Mouse (Mus musculus) urinary bladder, postnatal 4 days (tissue): ENCODE data around the gene Fgfr2.
A peak's percentile ranks its signal among the peaks of the same experiment; 100 is the strongest.

Experiments used
- DNase-seq, 2 experiments: peaks; one replicate each; pipeline ENCODE4 v3.0.0; 2021 to 2022; ENCODE audit warnings: low spot score in 2 of 2

The Fgfr2 gene

DNA sequence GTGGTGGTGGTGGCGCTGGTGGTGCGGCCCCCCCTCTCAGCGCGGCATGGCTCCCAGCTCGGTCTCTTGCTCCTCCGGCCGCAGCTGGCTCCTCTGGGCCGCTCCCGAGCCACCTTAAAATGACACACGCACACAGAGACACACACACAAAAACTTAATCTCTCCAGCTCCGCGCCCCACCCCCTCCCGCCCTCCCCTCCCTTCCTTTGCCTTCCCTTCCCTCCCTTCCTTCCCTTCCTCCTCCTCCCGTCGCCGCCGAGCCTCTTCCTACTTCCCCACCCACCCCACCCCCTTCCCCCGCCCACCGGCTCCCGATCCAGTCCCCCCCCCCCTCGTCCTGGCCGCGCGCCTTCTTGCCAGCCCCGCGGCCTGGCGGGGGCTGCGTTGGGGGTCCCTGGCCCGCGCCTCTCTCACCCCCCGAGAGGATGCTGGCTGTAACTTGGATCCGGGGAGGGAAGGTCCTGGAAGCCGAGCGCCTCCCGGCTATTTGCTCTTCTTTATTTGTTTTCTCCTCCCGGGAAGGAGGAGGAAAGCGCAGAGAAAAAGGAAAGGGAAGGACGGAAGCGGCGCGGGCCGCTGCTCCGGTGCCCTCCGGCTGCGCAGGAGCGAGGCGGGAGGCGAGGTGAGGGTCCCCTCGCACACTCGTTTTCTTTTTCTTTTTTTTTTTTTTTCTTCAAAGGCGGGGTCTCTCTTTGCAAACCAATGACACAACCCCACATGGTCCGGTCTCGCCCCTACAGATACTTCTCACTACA is at the start of gene Fgfr2:
TSS of gene Fgfr2 (minus strand) at position 107 of the 755 bp plus-strand sequence.
- peak; percentile 58 to 74 for DNase-seq

DNA sequence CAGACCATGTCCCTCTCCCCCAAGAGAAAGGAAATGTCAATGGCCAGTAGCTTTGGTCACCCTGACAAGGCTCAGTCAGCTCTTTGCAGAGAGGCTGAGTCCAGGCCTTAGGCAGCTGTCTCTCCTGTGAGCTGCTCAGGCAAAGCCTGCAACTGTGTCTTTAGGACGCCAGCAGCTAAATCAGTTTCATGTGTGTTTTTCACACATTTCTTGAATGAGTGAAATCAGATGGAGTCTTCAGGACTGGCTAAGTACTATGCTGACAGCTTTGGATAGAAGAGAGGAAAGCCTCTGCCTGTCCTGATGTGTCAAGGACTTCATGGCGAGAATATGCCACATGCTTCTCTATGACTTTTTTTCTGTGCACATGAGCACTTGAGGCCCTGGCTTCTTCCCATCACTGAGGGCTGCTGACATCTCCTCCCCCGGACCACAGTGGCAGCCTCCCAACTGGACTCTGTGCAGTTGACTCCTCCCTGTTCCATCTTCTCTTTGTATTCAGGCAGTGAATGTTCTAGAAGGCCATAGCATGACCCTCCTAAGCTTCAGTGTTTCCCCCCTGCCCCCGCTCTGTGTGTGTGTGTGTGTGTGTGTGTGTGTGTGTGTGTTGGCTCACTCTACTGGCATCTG is 48.4 kb upstream of the Fgfr2 start:
- peak; percentile 62 to 74 for DNase-seq

DNA sequence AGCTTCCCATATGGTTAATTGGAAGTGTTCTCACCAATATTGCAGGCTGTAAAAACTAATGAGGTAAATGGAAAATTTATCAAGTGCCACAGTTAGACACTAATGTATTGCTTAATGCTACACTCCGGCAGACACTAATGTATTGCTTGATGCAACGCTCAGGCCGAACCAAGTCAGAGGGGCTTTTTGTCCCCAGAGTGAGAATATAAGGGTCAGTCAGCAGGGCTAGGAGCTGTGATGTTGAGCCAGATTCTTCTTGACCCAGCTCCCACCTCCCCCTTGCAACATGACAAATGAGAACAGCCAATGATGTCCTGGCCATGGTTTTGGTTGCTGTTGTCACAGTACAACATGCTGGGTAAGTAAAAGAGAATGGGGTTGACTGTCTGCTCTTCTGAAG is 45.8 kb upstream of the Fgfr2 start:
- no peak for DNase-seq

DNA sequence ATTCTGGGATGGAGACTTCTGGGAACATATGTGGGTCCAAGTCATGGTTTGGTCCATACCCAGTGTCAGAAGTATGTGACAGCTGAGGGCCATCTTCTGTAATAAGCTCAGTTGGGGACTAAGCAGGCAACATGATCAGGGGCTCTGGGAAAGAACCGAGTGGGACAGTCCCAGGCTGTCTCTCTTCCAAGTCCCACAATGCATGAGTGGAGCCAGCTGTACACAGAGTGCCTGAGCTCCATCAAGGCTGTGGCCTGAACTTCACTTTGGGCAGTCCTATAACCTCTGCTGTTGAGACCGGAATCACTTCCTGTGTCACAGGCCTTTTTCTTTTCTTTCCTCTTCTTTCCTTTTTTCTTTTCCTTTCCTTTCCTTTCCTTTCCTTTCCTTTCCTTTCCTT is 44.8 kb upstream of the Fgfr2 start:
- DNase-seq, result no peak

DNA sequence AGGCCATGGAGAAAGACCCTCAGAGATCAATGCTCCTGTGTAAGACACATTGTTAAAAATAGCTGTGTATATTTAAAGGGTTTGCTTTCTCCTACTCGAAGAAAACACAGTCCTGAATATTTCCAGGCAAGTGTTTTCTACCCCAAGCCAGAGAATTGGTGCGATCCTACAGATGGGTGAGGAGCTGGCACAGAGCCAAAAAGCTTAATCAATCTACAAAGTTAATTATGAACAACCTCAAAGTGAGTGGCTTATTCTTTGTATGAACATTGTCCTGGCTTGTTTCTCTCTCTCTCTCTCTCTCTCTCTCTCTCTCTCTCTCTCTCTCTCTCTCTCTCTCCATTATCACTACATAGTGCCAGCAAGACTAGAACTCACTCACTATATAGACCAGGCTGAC is 41.6 kb upstream of the Fgfr2 start:
- DNase-seq, result no peak

DNA sequence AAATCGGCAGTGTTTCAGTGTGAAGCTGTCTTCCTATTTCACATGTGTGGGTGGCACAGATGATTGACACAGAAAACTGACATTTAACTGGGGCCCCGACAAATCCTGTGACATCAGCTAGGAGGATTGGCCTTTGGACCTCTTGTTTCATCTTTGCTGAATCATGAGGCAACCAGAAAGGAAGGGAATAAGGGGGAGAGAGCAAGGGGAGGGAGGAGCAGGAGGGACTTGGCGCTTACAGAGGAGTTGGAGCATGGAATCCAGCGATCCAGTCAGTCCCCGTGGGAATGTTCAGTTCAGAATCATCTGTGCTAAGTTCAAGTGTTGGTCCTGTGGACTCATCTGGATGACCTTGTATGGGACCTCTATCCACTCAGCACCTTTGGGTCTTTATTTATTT is 39.9 kb upstream of the Fgfr2 start:
- no peak for DNase-seq

DNA sequence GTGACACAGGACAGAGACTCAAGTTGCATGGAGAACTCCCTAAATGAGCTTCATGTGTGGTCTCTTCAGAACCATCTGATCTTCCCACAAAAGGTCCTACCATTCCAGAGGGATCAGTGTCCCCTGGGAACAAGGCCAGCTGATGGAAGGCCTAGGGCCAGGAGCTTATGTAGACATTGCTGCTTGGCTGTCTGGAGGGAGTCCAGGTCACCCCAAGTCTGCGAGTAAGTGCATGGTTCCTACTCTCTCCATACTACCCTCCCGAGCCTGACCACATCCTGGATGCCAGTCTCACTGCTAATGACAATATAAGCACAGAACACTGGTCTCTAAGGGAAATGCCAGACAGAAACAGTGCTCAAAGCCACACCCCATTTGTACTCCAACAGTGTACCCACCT is 39.0 kb upstream of the Fgfr2 start:
- DNase-seq, result peak in 1 of 2 experiments; percentile 33

DNA sequence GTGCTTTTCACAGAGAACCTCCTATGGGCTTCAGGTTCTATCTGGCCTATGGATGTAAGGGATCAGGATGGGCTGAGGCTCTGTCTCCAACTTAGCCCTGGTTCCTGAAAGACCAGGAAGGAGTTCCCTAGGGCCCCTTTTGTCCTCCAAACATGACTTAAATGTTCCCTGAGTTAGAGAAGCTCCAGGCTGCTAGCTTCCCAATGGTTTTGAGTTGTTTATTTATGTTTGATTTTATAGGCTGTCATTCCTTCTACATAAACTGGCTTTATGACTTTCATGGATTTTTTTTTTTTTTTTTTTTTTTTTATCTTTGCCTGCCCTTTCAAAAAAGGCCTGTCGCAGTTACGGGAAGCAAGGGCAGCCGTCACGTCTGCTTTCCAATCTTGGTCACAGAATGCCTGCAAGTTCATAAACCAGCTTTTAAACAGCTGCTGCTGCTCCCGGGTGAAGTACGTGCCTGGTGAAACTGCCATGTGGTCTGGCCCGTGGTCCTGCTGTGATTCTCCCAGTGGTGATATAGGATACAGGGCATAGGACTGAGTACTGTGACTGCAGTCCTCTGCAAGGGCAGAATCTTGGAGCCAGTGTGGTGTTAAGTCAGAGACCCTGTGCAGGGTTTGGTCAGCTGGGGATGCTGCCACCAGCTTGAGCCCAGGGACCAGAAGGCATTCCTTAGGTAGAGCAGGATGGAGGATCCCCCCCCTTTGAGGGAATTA is 38.4 kb upstream of the Fgfr2 start:
- DNase-seq, result no peak

DNA sequence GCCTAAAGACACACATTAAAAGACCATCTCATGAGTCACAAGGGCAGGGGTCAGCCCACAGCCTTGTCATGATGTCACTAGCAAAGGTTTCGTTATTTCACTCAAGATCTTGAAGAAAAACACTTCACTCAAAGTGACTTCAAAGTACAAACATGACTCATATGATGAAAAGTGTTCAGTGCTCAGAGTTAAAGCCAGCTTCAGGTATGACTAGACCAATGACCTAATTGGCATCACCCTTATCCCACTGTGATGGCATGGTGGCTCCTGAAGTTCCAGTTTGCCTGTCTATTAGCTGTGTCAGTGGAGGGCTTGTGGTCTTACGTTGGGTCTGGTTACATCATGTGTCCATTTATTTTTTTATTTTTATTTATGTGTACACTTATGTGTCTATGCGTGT is 36.4 kb upstream of the Fgfr2 start:
- DNase-seq, result no peak

DNA sequence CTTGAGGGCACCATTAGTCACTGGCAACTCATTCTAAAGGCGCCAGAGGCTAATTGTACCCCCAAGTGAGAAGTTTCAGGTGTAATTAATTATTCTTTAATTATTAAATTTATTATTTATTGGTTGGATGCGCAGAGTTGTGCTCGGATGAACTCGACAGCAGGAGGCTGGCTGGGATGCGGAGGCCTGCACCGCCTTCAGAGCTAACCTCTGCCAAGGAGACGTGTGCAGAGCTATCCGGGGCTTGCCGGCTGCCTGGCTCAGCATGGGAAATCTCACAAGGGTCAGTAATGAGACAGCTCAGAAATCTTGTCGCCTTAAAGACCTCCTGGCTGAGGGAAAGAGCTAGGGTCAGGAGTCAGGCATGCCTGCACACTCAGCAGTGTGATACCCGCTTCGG is 32.5 kb upstream of the Fgfr2 start:
- DNase-seq, result no peak

DNA sequence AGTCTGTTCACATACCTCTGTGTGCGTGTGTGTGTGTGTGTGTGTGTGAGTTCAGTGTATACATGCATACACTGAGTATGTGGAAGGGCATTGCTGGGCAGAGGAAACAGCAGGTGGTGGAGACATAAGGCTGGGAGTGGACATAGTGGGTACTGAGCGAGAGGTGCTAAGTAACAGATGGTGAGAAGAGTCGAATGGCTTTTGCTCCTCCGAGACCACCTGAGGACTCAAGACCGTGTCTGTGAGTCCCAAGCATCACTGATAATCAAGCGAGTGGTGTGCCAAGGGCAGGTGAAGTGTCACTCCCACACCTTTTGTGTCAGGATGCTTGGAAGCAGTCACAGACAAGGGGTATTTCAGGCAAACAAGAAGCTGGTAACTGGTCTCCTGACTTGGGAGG is 31.7 kb upstream of the Fgfr2 start:
- no peak for DNase-seq

DNA sequence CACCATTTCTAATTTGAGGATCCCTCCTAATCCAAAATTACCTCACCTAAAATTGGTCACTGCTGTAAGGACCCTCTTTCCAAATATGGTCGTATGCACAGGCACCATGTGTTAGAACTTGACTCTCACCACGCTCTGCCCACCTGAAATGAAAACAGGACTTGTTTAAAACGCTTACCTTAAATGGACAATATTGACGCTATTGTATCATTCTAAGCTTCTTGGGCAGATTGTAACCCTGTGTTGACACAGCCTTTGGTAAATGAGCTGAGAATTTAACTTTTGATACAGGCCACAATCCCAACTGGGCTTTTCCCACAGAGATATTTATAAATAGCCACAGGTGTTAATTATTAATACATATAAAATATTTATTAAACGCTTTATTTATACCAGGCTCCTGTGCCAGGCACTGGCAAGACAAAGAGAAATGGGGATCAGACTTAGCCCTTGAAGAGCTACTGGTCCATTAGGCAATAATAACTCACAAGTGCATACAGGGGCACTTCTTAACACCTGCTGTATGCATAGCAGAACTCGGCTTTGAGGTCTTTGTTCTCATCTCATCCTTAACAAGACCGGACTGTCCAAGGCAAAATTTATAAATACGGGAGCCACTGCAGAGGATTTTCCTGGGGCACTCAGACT is 16.7 kb upstream of the Fgfr2 start:
- DNase-seq, result no peak

DNA sequence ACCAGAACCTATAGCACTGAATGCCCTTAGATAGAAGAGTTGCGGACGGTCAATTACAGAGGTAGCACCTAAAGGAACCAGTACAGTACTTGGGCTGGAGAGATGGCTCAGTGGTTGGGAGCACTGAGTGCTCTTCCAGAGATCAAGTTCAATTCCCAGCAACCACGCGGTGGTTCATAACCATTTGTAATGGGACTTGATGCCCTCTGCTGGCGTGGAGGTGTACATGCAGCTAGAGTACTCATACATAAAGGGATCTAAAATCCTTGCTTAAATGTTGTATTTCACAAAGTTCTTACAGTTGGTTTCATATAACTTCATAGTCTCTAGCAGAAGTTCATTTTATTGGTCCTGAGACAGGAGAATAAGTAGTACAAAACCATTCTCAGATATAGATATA is 10.4 kb upstream of the Fgfr2 start:
- no peak for DNase-seq

DNA sequence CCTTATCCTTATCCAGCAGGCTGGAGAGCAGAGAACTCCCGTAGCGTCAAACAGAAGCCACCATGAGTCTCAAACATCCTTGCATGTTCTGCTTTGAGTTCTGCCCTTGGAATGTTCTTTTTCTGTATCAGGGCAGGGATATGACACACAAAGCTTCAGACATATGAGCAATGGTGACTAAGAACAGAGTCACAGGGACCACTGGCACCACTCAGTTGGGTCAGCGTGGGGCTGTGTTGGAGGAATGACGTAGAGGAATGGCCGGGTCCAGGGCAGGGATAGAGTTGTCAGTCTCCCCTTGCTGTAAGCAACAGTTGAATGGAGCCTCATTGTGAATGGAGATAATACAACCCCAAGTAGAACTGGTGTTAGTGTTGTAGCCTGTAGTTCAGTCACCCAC is 9.6 kb upstream of the Fgfr2 start:
- no peak for DNase-seq

DNA sequence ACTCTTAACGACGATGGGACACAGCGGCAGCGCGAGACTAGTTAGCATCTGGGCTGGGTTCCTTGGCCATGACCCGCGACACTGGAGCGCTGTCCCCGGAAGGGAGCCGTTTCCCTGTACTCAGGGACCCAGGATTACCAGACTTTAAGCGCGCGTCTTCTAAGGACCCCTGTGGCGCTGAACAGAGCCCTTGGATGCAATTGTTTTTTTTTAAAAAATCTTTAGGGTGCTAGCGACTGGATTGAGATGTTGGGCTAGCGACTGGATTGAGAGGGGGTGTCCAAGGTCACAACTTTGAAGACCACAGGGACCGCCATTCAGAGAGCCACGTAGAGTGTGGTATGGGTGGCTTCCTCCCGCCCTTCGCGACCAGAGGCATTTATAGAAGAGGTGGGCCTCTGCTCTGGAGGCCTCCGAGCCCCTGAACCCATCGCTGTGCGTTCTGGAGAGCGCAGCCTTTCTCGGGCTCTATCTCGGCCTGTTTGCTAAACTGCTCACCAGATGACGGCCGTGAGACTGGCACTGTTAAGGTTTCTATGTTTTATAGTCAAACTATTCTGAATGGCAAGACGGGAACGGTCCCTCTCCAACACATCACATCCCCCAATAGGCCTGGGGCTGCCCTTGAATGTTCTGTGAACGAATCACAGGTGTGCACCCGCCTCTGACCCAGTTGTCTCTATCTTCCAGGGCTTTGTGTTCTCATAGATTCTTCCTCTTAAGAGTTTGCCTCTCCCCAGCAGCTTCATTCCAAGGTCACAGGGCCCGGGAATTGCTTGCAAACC is 1.7 kb upstream of the Fgfr2 start:
- no peak for DNase-seq

DNA sequence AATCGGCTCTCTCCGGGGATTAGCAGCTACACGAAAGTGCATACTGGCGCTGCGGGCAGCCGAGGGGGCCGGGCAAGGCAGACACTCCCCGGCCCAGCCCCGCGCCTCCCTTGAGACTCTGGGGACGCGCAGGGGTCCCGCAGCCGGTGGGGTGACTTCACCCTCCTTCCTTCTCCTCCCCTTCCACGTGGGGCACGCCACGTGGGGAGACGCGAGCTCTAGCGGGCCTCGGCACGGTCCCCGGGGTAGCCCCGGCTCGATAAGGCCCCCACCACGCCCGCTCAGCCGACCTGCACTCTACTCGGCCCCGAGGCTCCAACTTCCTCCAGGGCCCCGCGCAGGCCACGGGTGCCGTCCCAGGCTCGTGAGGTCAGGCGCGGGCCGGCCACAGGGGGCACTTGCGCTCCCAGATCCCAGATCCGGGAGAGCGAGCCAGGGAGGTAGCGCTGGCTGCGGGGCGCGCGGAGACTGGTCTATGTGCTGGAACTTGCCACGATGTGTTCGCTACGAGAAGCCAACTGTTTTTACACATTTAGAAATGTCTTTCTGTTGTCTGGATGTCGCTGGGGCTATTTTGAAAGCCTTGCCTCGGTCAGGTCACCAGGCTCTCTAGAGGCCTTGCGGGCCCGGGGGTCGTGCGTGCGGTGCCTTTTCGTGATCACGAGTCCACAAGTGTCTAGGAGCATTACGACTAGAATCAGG is 1.0 kb upstream of the Fgfr2 start, which contains the start of gene Ctbp2:
TSS of gene Ctbp2 (minus strand) at position 356 of the 702 bp plus-strand sequence.
- peak; percentile 92 for DNase-seq

DNA sequence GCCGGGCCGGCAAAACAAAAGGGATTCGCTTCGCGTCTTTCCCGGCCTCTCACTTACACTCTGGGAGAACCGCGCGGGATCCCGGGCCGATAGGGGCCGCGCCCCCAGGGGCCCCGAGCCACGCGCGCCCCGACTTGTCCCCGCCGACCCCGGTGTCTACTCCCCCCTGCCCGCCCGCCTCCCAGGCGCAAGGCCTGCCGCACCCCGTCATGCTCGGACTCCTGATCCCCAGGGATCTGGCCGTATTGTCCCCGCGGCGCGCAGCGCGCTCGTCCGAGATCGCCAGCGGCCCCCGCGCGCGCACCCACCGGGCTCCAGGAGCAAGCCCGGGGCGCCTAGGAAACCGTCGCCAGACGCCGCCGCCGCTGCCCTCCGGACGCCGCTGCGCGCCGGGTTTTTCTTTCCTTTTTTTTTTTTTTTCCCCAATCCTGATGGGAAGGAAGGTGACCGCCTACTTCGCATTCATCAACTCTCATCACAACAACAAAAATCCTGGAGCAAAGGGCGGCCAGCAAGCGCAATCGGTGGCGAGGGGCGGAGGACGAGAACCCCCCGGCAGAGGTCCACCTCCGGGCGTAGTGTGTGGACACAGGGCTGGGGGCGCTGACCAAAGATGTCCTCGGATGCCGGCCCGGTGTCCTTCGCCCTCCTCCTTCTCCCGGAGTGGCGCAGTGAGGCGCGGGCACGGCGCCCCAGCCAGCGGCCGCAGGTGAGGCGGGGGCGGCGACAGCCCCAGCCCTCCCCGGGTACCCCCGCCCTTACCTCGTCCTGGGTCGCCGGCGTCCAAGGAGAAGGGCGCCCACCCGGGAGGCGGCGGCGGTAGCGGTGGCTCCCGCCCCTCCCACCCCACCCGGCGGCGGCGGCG is 539 bp downstream of the Fgfr2 start:
- peak in 1 of 2 experiments; percentile 69 for DNase-seq

DNA sequence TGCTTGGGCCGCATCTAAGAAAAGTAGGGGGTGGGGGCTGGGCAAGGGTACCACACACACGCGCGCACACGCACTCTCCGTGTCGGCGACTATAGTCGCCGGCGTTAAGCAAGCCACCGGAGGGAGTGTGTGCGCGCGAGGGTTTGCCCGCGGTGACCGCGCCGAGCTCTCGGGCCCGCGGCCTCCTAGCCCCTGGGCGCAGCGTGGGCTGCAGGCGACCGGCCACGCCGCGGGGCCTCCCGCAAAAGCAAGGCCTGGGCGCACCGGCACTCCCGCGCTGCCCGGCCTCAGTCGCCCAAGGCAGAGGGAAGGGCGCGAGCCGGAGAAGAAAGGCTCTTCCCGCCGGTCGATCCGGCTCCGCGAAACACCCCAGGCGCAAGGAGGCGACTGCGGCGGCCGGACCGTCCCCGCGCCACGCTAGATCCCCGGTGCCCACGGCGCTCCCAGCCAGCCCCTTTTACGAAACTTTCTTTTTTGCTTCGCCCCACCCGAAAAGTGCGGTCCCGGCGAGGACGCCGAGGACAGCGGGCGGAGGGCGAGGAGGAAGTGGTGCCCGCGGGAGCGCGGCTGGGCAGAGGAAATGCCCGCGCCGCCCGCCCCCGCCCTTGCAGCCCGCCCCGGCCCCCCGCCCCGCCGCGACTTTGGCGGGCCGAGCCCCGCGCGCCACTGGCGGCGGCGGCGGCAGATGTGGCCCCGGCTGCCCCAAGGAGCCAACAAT is 1.3 kb downstream of the Fgfr2 start:
- DNase-seq, result peak in 1 of 2 experiments; percentile 37

DNA sequence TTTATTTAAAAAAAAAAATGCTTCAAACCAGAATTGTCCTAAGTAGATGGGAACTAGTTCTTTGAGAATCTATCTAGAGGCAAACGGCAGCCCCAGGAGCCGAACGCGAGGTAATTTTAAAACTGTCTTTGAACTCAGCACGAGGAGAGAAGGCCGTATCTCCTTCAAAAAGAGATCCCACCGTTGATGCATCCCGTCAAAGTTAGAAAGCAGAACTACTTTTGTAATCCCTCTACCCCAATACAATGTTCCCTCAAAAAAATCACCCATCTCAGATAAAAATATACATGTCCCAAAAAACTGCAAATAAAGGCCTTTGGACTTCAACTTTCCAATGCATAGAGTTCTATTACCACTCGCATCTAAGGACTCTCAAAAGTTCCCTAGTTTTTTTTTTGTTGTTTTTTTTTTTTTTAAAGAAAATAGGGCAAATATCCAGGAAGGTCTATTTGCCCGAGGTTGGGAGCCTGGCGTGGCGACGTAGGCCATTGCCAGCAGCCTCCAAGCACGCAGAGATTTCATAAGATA is 2.0 kb downstream of the Fgfr2 start:
- no peak for DNase-seq
